Mouse (Mus musculus): Measurements from ENCODE around the gene Samhd1. TPM values are rescaled to one million over a fixed set of nuclear protein-coding genes. Genes with fewer than 3 reads are reported as not detected.

Samhd1 gene
- polyA plus RNA-seq, 1 experiment from 2014 or later = 27.5 TPM

GRCm38 (mm10) chr2:157054297-157054696 lies 80.8 kb downstream of the Samhd1 start:
- Histone ChIP-seq H3K36me3 (ENCODE audit: control insufficient read depth, insufficient read depth, low read length) (peaks cover 15% of the 10 kb centered on the region; the same call in 1 of the 2 replicates), H3K9me3 (ENCODE audit: control insufficient read depth, low read length) (no peaks in the 10 kb centered on the region), H3K4me3 (ENCODE audit: low read depth, low read length) (no peak overlapping the region), H3K27ac (replicated peaks; ENCODE audit: low read depth, low read length) (no peak overlapping the region), H3K9ac (ENCODE audit: low read length) (no peak overlapping the region), H3K4me1 (ENCODE audit: control insufficient read depth, insufficient read depth, low read length) (peaks cover 12% of the 10 kb centered on the region), H3K4me2 (ENCODE audit: low read depth, severe bottlenecking) (no peak overlapping the region), H3K27me3 (ENCODE audit: control insufficient read depth, insufficient read depth, low read length) (no peaks in the 10 kb centered on the region)
- ATAC-seq (ENCODE audit: insufficient number of reproducible peaks, low FRiP score, low TSS enrichment, low read depth) (no peak), DNase-seq (ENCODE audit: low spot score) (no peak)
- 92% methylated on average over 8 of the region's 8 CpGs for WGBS

DNA sequence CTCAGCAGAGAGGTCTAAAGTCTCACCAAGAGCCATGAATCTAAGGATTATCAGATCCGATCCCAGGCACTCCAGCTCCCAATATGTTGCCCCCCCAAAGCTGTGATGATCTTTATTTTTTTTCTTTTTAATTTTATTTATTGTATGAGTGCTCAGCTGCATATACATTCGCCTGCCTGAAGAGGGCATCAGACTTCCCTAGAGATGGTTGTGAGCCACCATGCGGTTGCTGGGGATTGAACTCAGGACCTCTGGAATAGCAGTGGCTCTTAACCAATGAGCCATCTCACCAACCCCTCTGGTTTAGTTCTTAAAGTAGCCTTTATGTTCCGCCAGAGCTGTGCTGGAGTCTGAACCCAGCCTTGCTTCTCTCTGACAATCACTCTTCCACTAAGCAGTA lies 81.3 kb downstream of the Samhd1 start:
- ATAC-seq (ENCODE audit: insufficient number of reproducible peaks, low FRiP score, low TSS enrichment, low read depth) (no peak), DNase-seq (ENCODE audit: low spot score) (no peak)
- Histone ChIP-seq H3K27ac (replicated peaks; ENCODE audit: low read depth, low read length) (no peak overlapping the region), H3K9me3 (ENCODE audit: control insufficient read depth, low read length) (no peaks in the 10 kb centered on the region), H3K4me1 (ENCODE audit: control insufficient read depth, insufficient read depth, low read length) (peaks cover 7% of the 10 kb centered on the region), H3K36me3 (ENCODE audit: control insufficient read depth, insufficient read depth, low read length) (peaks cover 15% of the 10 kb centered on the region; the same call in 1 of the 2 replicates), H3K4me3 (ENCODE audit: low read depth, low read length) (no peak overlapping the region), H3K4me2 (ENCODE audit: low read depth, severe bottlenecking) (no peak overlapping the region), H3K27me3 (ENCODE audit: control insufficient read depth, insufficient read depth, low read length) (no peaks in the 10 kb centered on the region), H3K9ac (ENCODE audit: low read length) (no peak overlapping the region)
- WGBS = 80% methylated on average over 4 of the region's 4 CpGs

DNA sequence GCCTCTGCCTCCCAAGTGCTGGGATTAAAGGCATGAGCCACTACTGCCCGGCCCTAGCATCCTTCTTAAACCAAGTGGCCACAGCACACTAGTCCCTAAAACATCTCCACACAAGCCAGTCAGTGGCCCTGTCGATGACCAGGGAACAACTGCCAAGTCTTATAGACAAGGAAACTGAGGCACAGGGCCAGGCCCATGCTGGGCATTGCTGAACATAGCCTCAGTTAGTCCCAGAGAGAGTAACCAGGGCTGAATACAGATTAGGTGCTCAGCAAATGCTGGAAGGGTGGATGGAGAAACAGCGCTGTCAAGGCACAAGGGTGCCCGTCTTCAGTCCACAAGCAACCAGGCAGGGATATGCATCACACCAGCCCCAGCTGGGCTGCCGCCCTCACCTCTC lies 81.9 kb downstream of the Samhd1 start:
- Histone ChIP-seq H3K4me2 (ENCODE audit: low read depth, severe bottlenecking) (no peak overlapping the region), H3K9me3 (ENCODE audit: control insufficient read depth, low read length) (no peaks in the 10 kb centered on the region), H3K27me3 (ENCODE audit: control insufficient read depth, insufficient read depth, low read length) (no peaks in the 10 kb centered on the region), H3K27ac (replicated peaks; ENCODE audit: low read depth, low read length) (no peak overlapping the region), H3K36me3 (ENCODE audit: control insufficient read depth, insufficient read depth, low read length) (peaks cover 17% of the 10 kb centered on the region; the same call in 1 of the 2 replicates), H3K9ac (ENCODE audit: low read length) (no peak overlapping the region), H3K4me3 (ENCODE audit: low read depth, low read length) (no peak overlapping the region), H3K4me1 (ENCODE audit: control insufficient read depth, insufficient read depth, low read length) (peaks cover under 1% of the 10 kb centered on the region; the same call in 1 of the 2 replicates)
- ATAC-seq (ENCODE audit: insufficient number of reproducible peaks, low FRiP score, low TSS enrichment, low read depth) (no peak), DNase-seq (ENCODE audit: low spot score) (no peak)
- WGBS = 95% methylated on average over 5 of the region's 5 CpGs

- no peak overlapping the region for H3K4me2 ChIP-seq (ENCODE audit: low read depth, severe bottlenecking)
- no peaks in the 10 kb centered on the region for H3K9me3 ChIP-seq (ENCODE audit: control insufficient read depth, low read length)
- no peak overlapping the region for H3K27ac ChIP-seq (replicated peaks; ENCODE audit: low read depth, low read length)
- peaks cover 15% of the 10 kb centered on the region; the same call in 1 of the 2 replicates for H3K36me3 ChIP-seq (ENCODE audit: control insufficient read depth, insufficient read depth, low read length)
- no peaks in the 10 kb centered on the region for H3K4me1 ChIP-seq (ENCODE audit: control insufficient read depth, insufficient read depth, low read length)
- no peak overlapping the region for H3K4me3 ChIP-seq (ENCODE audit: low read depth, low read length)
- H3K9ac ChIP-seq (ENCODE audit: low read length) = no peak overlapping the region
- DNase-seq (ENCODE audit: low spot score) (no peak), ATAC-seq (ENCODE audit: insufficient number of reproducible peaks, low FRiP score, low TSS enrichment, low read depth) (no peak)
- H3K27me3 ChIP-seq (ENCODE audit: control insufficient read depth, insufficient read depth, low read length) = no peaks in the 10 kb centered on the region
- WGBS = 88% methylated on average over 8 of the region's 8 CpGs
These were observed 82.6 kb downstream of the Samhd1 start for GRCm38 (mm10) chr2:157052448-157052847.

DNA sequence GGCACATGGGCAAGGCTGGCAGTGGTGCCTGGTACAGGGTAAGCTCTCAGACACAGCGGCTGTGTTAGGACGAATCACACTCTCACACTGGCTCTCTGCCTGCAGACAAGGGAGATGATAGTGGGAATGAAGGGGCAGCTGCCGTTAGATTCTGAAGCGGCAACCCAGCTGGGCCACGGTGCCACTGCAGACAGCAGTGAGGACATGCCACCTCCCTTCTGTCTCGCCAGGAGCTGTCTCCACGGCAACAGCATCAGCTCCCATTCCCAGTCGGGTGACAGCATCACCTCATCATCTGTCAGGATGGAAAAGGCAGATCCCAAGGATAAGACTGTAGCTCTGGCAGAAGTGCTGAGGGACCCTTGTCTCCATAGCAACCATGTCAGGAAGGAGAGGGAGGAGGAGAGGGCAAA lies 85.2 kb downstream of the Samhd1 start:
- Histone ChIP-seq H3K4me2 (ENCODE audit: low read depth, severe bottlenecking) (no peak overlapping the region), H3K4me1 (ENCODE audit: control insufficient read depth, insufficient read depth, low read length) (no peaks in the 10 kb centered on the region), H3K9me3 (ENCODE audit: control insufficient read depth, low read length) (no peaks in the 10 kb centered on the region), H3K4me3 (ENCODE audit: low read depth, low read length) (no peak overlapping the region), H3K36me3 (ENCODE audit: control insufficient read depth, insufficient read depth, low read length) (peaks cover 23% of the 10 kb centered on the region), H3K9ac (ENCODE audit: low read length) (no peak overlapping the region), H3K27me3 (ENCODE audit: control insufficient read depth, insufficient read depth, low read length) (no peaks in the 10 kb centered on the region), H3K27ac (replicated peaks; ENCODE audit: low read depth, low read length) (no peak overlapping the region)
- WGBS = 83% methylated on average over 8 of the region's 8 CpGs
- ATAC-seq (ENCODE audit: insufficient number of reproducible peaks, low FRiP score, low TSS enrichment, low read depth) = no peak
- no peak for DNase-seq (ENCODE audit: low spot score)

DNA sequence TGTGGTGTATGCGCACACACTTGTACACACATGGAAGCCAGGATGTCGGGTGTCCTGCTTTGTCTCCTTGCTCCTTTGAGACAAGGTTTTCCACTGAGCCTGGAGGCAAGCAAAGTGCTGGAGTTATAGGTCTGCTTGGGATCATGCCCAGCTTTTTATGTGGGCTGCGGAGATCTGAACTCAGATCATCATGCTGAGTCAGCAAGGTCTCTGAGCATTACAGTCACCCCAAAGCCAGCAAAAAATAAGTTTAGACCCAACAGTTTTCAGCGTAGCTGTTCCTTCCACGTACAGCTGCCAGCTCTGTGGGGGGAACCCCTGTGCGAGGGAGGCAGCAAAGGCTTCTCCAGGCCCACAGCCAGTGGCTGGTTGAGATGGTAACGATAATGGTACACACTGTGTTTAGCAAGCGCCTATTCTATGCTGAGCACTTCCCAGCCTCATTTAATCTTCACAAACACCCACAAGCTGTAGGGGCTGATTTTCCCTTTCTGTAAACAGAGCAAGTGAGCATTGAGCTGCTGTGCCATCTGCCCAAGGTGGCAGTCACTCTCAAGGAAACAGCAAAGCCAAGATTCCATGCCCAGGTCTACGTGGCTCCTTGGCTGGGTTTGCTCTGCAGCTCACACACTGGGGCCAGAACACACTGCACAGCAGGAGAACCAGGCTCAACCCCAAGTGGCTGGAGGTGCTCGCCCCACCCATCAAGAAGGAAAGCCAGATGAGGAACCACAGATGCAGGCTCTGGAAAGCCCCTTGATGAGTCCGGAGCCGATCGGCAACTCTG lies 86.5 kb downstream of the Samhd1 start:
- WGBS = 91% methylated on average over 13 of the region's 13 CpGs
- Histone ChIP-seq H3K36me3 (ENCODE audit: control insufficient read depth, insufficient read depth, low read length) (peaks cover 22% of the 10 kb centered on the region), H3K4me3 (ENCODE audit: low read depth, low read length) (no peak overlapping the region), H3K9me3 (ENCODE audit: control insufficient read depth, low read length) (no peaks in the 10 kb centered on the region), H3K4me1 (ENCODE audit: control insufficient read depth, insufficient read depth, low read length) (no peaks in the 10 kb centered on the region), H3K27me3 (ENCODE audit: control insufficient read depth, insufficient read depth, low read length) (no peaks in the 10 kb centered on the region), H3K4me2 (ENCODE audit: low read depth, severe bottlenecking) (no peak overlapping the region), H3K27ac (replicated peaks; ENCODE audit: low read depth, low read length) (no peak overlapping the region), H3K9ac (ENCODE audit: low read length) (no peak overlapping the region)
- ATAC-seq (ENCODE audit: insufficient number of reproducible peaks, low FRiP score, low TSS enrichment, low read depth) = no peak
- no peak for DNase-seq (ENCODE audit: low spot score)

Other genes with a start within 250 kb of the Samhd1 start
- 0.51 and 0.52 TPM in 2 replicates for gene Sla2, start 248.1 kb downstream of the Samhd1 start, polyA plus RNA-seq (2014; fragmentation: Nextera tagmentation; extraction: Ambion mirVana)
- 40.3 and 40.7 TPM in 2 replicates for gene Ndrg3, start 143.2 kb downstream of the Samhd1 start, polyA plus RNA-seq (2014; fragmentation: Nextera tagmentation; extraction: Ambion mirVana)
- 55.5 and 57.0 TPM in 2 replicates for gene Dsn1, start 128.1 kb downstream of the Samhd1 start, polyA plus RNA-seq (2014; fragmentation: Nextera tagmentation; extraction: Ambion mirVana)
- gene Soga1, start 56.0 kb downstream of the Samhd1 start, polyA plus RNA-seq (2014; fragmentation: Nextera tagmentation; extraction: Ambion mirVana) = 5.7 and 7.0 TPM in 2 replicates
- not detected in 2 replicates for gene Tldc2, start 48.2 kb downstream of the Samhd1 start, polyA plus RNA-seq (2014; fragmentation: Nextera tagmentation; extraction: Ambion mirVana)
- 30.0 and 30.8 TPM in 2 replicates for gene Rbl1, start 69.3 kb upstream of the Samhd1 start, polyA plus RNA-seq (2014; fragmentation: Nextera tagmentation; extraction: Ambion mirVana)
- 269 TPM in 2 replicates for gene Rpn2, start 143.8 kb upstream of the Samhd1 start, polyA plus RNA-seq (2014; fragmentation: Nextera tagmentation; extraction: Ambion mirVana)
- 0.34 and 0.39 TPM in 2 replicates for gene Mroh8, start 144.3 kb upstream of the Samhd1 start, polyA plus RNA-seq (2014; fragmentation: Nextera tagmentation; extraction: Ambion mirVana)
- not detected in 2 replicates for gene Ghrh, start 212.2 kb upstream of the Samhd1 start, polyA plus RNA-seq (2014; fragmentation: Nextera tagmentation; extraction: Ambion mirVana)
- gene Manbal, start 232.3 kb upstream of the Samhd1 start, polyA plus RNA-seq (2014; fragmentation: Nextera tagmentation; extraction: Ambion mirVana) = 38.1 and 38.3 TPM in 2 replicates

All from limb, embryonic 11.5 days (tissue).